Mouse (Mus musculus): ENCODE results near the gene Golt1b. TPM values are rescaled to one million over a fixed set of nuclear protein-coding genes. Genes with fewer than 3 reads are reported as not detected.

The Golt1b gene
- polyA plus RNA-seq, 1 experiment from 2014 or later = 56.6 TPM

- Histone ChIP-seq H3K36me3 (ENCODE audit: insufficient read depth, low read length) (no peaks in the 10 kb centered on the region), H3K4me3 (ENCODE audit: low read depth, low read length) (no peak overlapping the region), H3K4me2 (replicated peaks; ENCODE audit: low read depth, low read length) (no peak overlapping the region), H3K4me1 (ENCODE audit: insufficient read depth, low read depth, low read length) (peaks cover 3% of the 10 kb centered on the region; the same call in 1 of the 2 replicates), H3K9me3 (ENCODE audit: low read length) (no peaks in the 10 kb centered on the region), H3K27ac (ENCODE audit: low read length) (no peak overlapping the region), H3K27me3 (replicated peaks; ENCODE audit: insufficient read depth, low read length) (no peaks in the 10 kb centered on the region), H3K9ac (replicated peaks; ENCODE audit: low read depth) (no peak overlapping the region)
- WGBS = 64% methylated on average over 2 of the region's 2 CpGs
- no peak for ATAC-seq
- DNase-seq (ENCODE audit: low spot score) = no peak
- TF ChIP-seq CTCF (IDR thresholded peaks at IDR 0.05) (no peak), EP300 (IDR thresholded peaks at IDR 0.05) (no peak)
Measured at GRCm38 (mm10) chr6:142389101-142389500, 2.1 kb downstream of the Golt1b start.

- DNase-seq (ENCODE audit: low spot score) = no peak
- Histone ChIP-seq H3K4me1 (ENCODE audit: insufficient read depth, low read depth, low read length) (peaks cover 3% of the 10 kb centered on the region; the same call in 1 of the 2 replicates), H3K36me3 (ENCODE audit: insufficient read depth, low read length) (no peaks in the 10 kb centered on the region; the same call in 1 of the 2 replicates), H3K27me3 (replicated peaks; ENCODE audit: insufficient read depth, low read length) (no peaks in the 10 kb centered on the region), H3K9me3 (ENCODE audit: low read length) (no peaks in the 10 kb centered on the region), H3K4me2 (replicated peaks; ENCODE audit: low read depth, low read length) (no peak overlapping the region), H3K4me3 (ENCODE audit: low read depth, low read length) (no peak overlapping the region), H3K9ac (replicated peaks; ENCODE audit: low read depth) (no peak overlapping the region), H3K27ac (ENCODE audit: low read length) (no peak overlapping the region)
- TF ChIP-seq EP300 (IDR thresholded peaks at IDR 0.05) (no peak), CTCF (IDR thresholded peaks at IDR 0.05) (no peak)
- ATAC-seq = no peak
- WGBS = 88% methylated on average over 5 of the region's 5 CpGs
Measured at GRCm38 (mm10) chr6:142392312-142392711, 5.3 kb downstream of the Golt1b start.

GRCm38 (mm10) chr6:142394669-142395068 lies 7.6 kb downstream of the Golt1b start:
- no peak overlapping the region for H3K4me2 ChIP-seq (replicated peaks; ENCODE audit: low read depth, low read length)
- no peaks in the 10 kb centered on the region; the same call in 1 of the 2 replicates for H3K36me3 ChIP-seq (ENCODE audit: insufficient read depth, low read length)
- DNase-seq (ENCODE audit: low spot score) (no peak), ATAC-seq (no peak)
- TF ChIP-seq CTCF (IDR thresholded peaks at IDR 0.05) = no peak
- no peak overlapping the region for H3K4me3 ChIP-seq (ENCODE audit: low read depth, low read length)
- no peak overlapping the region for H3K27ac ChIP-seq (ENCODE audit: low read length)
- no peak overlapping the region for H3K9ac ChIP-seq (replicated peaks; ENCODE audit: low read depth)
- no peaks in the 10 kb centered on the region for H3K4me1 ChIP-seq (ENCODE audit: insufficient read depth, low read depth, low read length)
- no peaks in the 10 kb centered on the region for H3K27me3 ChIP-seq (replicated peaks; ENCODE audit: insufficient read depth, low read length)
- 79% methylated on average over 5 of the region's 5 CpGs for WGBS
- H3K9me3 ChIP-seq (ENCODE audit: low read length) = no peaks in the 10 kb centered on the region

GRCm38 (mm10) chr6:142395756-142396155 lies 8.7 kb downstream of the Golt1b start:
- no peaks in the 10 kb centered on the region; the same call in 1 of the 2 replicates for H3K36me3 ChIP-seq (ENCODE audit: insufficient read depth, low read length)
- H3K9ac ChIP-seq (replicated peaks; ENCODE audit: low read depth) = no peak overlapping the region
- H3K27me3 ChIP-seq (replicated peaks; ENCODE audit: insufficient read depth, low read length) = no peaks in the 10 kb centered on the region
- no peaks in the 10 kb centered on the region for H3K9me3 ChIP-seq (ENCODE audit: low read length)
- H3K4me1 ChIP-seq (ENCODE audit: insufficient read depth, low read depth, low read length) = no peaks in the 10 kb centered on the region
- TF ChIP-seq CTCF (IDR thresholded peaks at IDR 0.05) (no peak), EP300 (IDR thresholded peaks at IDR 0.05) (no peak)
- no peak overlapping the region for H3K4me3 ChIP-seq (ENCODE audit: low read depth, low read length)
- no peak for DNase-seq (ENCODE audit: low spot score)
- ATAC-seq = no peak
- WGBS = 88% methylated on average over 6 of the region's 6 CpGs
- H3K4me2 ChIP-seq (replicated peaks; ENCODE audit: low read depth, low read length) = no peak overlapping the region
- no peak overlapping the region for H3K27ac ChIP-seq (ENCODE audit: low read length)

GRCm38 (mm10) chr6:142411140-142411539 lies 24.1 kb downstream of the Golt1b start:
- Histone ChIP-seq H3K9me3 (ENCODE audit: low read length) (no peaks in the 10 kb centered on the region), H3K9ac (replicated peaks; ENCODE audit: low read depth) (no peak overlapping the region), H3K27ac (ENCODE audit: low read length) (no peak overlapping the region), H3K4me3 (ENCODE audit: low read depth, low read length) (no peak overlapping the region), H3K4me1 (ENCODE audit: insufficient read depth, low read depth, low read length) (peaks cover 3% of the 10 kb centered on the region; the same call in 1 of the 2 replicates), H3K27me3 (replicated peaks; ENCODE audit: insufficient read depth, low read length) (no peaks in the 10 kb centered on the region), H3K4me2 (replicated peaks; ENCODE audit: low read depth, low read length) (no peak overlapping the region), H3K36me3 (ENCODE audit: insufficient read depth, low read length) (no peaks in the 10 kb centered on the region)
- ATAC-seq = no peak
- no peak for DNase-seq (ENCODE audit: low spot score)
- TF ChIP-seq CTCF (IDR thresholded peaks at IDR 0.05) (no peak), EP300 (IDR thresholded peaks at IDR 0.05) (no peak)
- 20% methylated on average over 1 of the region's 1 CpGs for WGBS

GRCm38 (mm10) chr6:142412906-142413491 lies 26.0 kb downstream of the Golt1b start, which contains the start of gene Spx:
Gene Spx (plus strand): TSS chr6:142413441.
- Histone ChIP-seq H3K4me1 (ENCODE audit: insufficient read depth, low read depth, low read length) (peaks cover 3% of the 10 kb centered on the region; the same call in 1 of the 2 replicates), H3K9me3 (ENCODE audit: low read length) (no peaks in the 10 kb centered on the region), H3K4me3 (ENCODE audit: low read depth, low read length) (no peak within 1 kb of the TSS), H3K9ac (replicated peaks; ENCODE audit: low read depth) (no peak within 1 kb of the TSS), H3K4me2 (replicated peaks; ENCODE audit: low read depth, low read length) (no peak within 1 kb of the TSS), H3K36me3 (ENCODE audit: insufficient read depth, low read length) (no peaks in the 10 kb centered on the region), H3K27me3 (replicated peaks; ENCODE audit: insufficient read depth, low read length) (no peaks in the 10 kb centered on the region), H3K27ac (ENCODE audit: low read length) (no peak within 1 kb of the TSS)
- 50% methylated on average over 11 of the region's 11 CpGs for WGBS
- ATAC-seq (no peak), DNase-seq (ENCODE audit: low spot score) (no peak)
- TF ChIP-seq CTCF (IDR thresholded peaks at IDR 0.05) (no peak), EP300 (IDR thresholded peaks at IDR 0.05) (no peak)
